Mouse (Mus musculus) forelimb bud, embryonic 11.5 days (tissue): ENCODE data around the gene Slc17a9.

Source experiments
- DNase-seq: peaks from one replicate; pipeline ENCODE4 v3.0.0-alpha.2; 2012; ENCODE audit warnings: low read depth, low spot score

Gene Slc17a9

GRCm38 (mm10) chr2:180724585-180725413 is at the start of gene Slc17a9:
Gene Slc17a9 (plus strand): TSS chr2:180725263.
- no peak for DNase-seq

GRCm38 (mm10) chr2:180676706-180677105 is 48.4 kb upstream of the Slc17a9 start:
- DNase-seq: no peak

GRCm38 (mm10) chr2:180678609-180679140 is 46.4 kb upstream of the Slc17a9 start:
- DNase-seq: peak; percentile 56

GRCm38 (mm10) chr2:180681225-180681624 is 43.8 kb upstream of the Slc17a9 start:
- DNase-seq: no peak

- DNase-seq: no peak
Observed at GRCm38 (mm10) chr2:180683524-180683923, 41.5 kb upstream of the Slc17a9 start.

- DNase-seq: no peak
Observed at GRCm38 (mm10) chr2:180684031-180684430, 41.0 kb upstream of the Slc17a9 start.

- no peak for DNase-seq
Observed at GRCm38 (mm10) chr2:180689841-180690240, 35.2 kb upstream of the Slc17a9 start.

- no peak for DNase-seq
Observed at GRCm38 (mm10) chr2:180692630-180693029, 32.4 kb upstream of the Slc17a9 start.

- no peak for DNase-seq
Observed at GRCm38 (mm10) chr2:180695176-180695575, 29.9 kb upstream of the Slc17a9 start.

GRCm38 (mm10) chr2:180700457-180700856 is 24.6 kb upstream of the Slc17a9 start:
- no peak for DNase-seq

- peak; percentile 24 for DNase-seq
Observed at GRCm38 (mm10) chr2:180701053-180701766, 23.9 kb upstream of the Slc17a9 start.

GRCm38 (mm10) chr2:180701767-180702621 is 23.1 kb upstream of the Slc17a9 start:
- peak; percentile 88 for DNase-seq

- no peak for DNase-seq
Observed at GRCm38 (mm10) chr2:180702701-180703149, 22.3 kb upstream of the Slc17a9 start.

- DNase-seq: no peak
Observed at GRCm38 (mm10) chr2:180703175-180703574, 21.9 kb upstream of the Slc17a9 start.

- DNase-seq: no peak
Observed at GRCm38 (mm10) chr2:180703645-180704359, 21.3 kb upstream of the Slc17a9 start.

- no peak for DNase-seq
Observed at GRCm38 (mm10) chr2:180704591-180704990, 20.5 kb upstream of the Slc17a9 start.

- DNase-seq: no peak
Observed at GRCm38 (mm10) chr2:180705066-180705465, 20.0 kb upstream of the Slc17a9 start.

- DNase-seq: no peak
Observed at GRCm38 (mm10) chr2:180705975-180706374, 19.1 kb upstream of the Slc17a9 start.

- DNase-seq: no peak
Observed at GRCm38 (mm10) chr2:180709023-180709922, 15.8 kb upstream of the Slc17a9 start.

- DNase-seq: peak; percentile 99
Observed at GRCm38 (mm10) chr2:180709923-180710272, 15.2 kb upstream of the Slc17a9 start, which contains the start of the genes Dido1 and Gid8. Gene Dido1 (minus strand): TSS chr2:180709999. Gene Gid8 (plus strand): TSS chr2:180710117.
